Mouse (Mus musculus): Measurements from ENCODE around the gene Sox9.

GRCm38 (mm10) chr11:112824146-112824545 lies 42.1 kb downstream of the Sox9 start:
- TF ChIP-seq POLR2A (IDR thresholded peaks at IDR 0.05; ENCODE audit: extremely low read depth, insufficient read depth, low read length) (no peak), CTCF (IDR thresholded peaks at IDR 0.05; ENCODE audit: low read depth, low read length) (no peak)

Data from liver, adult 2 months (tissue).